Mouse (Mus musculus): ENCODE data around the gene Exoc6b. TPM values are rescaled to one million over a fixed set of nuclear protein-coding genes. Genes with fewer than 3 reads are reported as not detected.
A peak's percentile ranks its signal among the peaks of the same experiment; 100 is the strongest.

Gene Exoc6b
- polyA plus RNA-seq, 1 experiment, result 11.1 TPM

GRCm38 (mm10) chr6:84867114-84867513 lies 202.2 kb downstream of the Exoc6b start:
- no peak overlapping the region for H3K27ac ChIP-seq (replicated peaks; ENCODE audit: low read depth, low read length)
- H3K4me1 ChIP-seq (ENCODE audit: control insufficient read depth, insufficient read depth, insufficient read length, low read length), result no peaks in the 10 kb centered on the region
- no peak overlapping the region for H3K4me3 ChIP-seq (ENCODE audit: insufficient read depth, low read depth, low read length)

- no peaks in the 10 kb centered on the region for H3K4me1 ChIP-seq (ENCODE audit: control insufficient read depth, insufficient read depth, insufficient read length, low read length)
- no peak overlapping the region for H3K4me3 ChIP-seq (ENCODE audit: insufficient read depth, low read depth, low read length)
- no peak overlapping the region for H3K27ac ChIP-seq (replicated peaks; ENCODE audit: low read depth, low read length)
Observed at GRCm38 (mm10) chr6:84864625-84865024, 204.7 kb downstream of the Exoc6b start.

- Histone ChIP-seq H3K4me3 (ENCODE audit: insufficient read depth, low read depth, low read length) (no peak overlapping the region), H3K4me1 (ENCODE audit: control insufficient read depth, insufficient read depth, insufficient read length, low read length) (no peaks in the 10 kb centered on the region), H3K27ac (replicated peaks; ENCODE audit: low read depth, low read length) (no peak overlapping the region)
Observed at GRCm38 (mm10) chr6:84863816-84864375, 205.4 kb downstream of the Exoc6b start.

- no peak overlapping the region for H3K27ac ChIP-seq (replicated peaks; ENCODE audit: low read depth, low read length)
- H3K4me1 ChIP-seq (ENCODE audit: control insufficient read depth, insufficient read depth, insufficient read length, low read length), result no peaks in the 10 kb centered on the region
- no peak overlapping the region for H3K4me3 ChIP-seq (ENCODE audit: insufficient read depth, low read depth, low read length)
Observed at GRCm38 (mm10) chr6:84845665-84846064, 223.6 kb downstream of the Exoc6b start.

- Histone ChIP-seq H3K27ac (replicated peaks; ENCODE audit: low read depth, low read length) (no peak overlapping the region), H3K4me3 (ENCODE audit: insufficient read depth, low read depth, low read length) (no peak overlapping the region), H3K4me1 (ENCODE audit: control insufficient read depth, insufficient read depth, insufficient read length, low read length) (no peaks in the 10 kb centered on the region)
Observed at GRCm38 (mm10) chr6:84841138-84841537, 228.2 kb downstream of the Exoc6b start.

- H3K4me3 ChIP-seq (ENCODE audit: insufficient read depth, low read depth, low read length), result no peak overlapping the region
- H3K4me1 ChIP-seq (ENCODE audit: control insufficient read depth, insufficient read depth, insufficient read length, low read length), result no peaks in the 10 kb centered on the region
- H3K27ac ChIP-seq (replicated peaks; ENCODE audit: low read depth, low read length), result no peak overlapping the region
Observed at GRCm38 (mm10) chr6:84807546-84807945, 261.8 kb downstream of the Exoc6b start.

- Histone ChIP-seq H3K27ac (replicated peaks; ENCODE audit: low read depth, low read length) (no peak overlapping the region), H3K4me3 (ENCODE audit: insufficient read depth, low read depth, low read length) (no peak overlapping the region), H3K4me1 (ENCODE audit: control insufficient read depth, insufficient read depth, insufficient read length, low read length) (no peaks in the 10 kb centered on the region)
Observed at GRCm38 (mm10) chr6:84806132-84806730, 263.1 kb downstream of the Exoc6b start.

DNA sequence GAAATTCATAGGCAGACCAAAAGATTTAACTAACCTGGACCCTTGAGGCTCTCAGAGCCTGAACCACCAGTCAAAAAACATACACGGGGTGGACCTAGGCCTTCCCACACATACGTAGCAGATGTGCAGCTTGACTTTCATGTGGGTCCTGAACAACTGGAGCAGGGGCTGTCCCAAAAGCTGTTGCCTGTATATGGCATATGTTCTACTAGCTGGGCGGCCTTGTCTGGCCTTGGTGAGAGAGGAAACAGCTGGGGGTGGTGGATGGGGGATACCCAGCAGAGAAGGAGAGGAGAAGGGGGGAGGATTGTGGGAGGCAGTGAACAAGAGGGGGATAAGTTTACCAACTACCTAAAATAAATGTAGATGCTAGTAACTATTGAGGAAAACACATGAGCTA lies 270.6 kb downstream of the Exoc6b start:
- Histone ChIP-seq H3K4me1 (ENCODE audit: control insufficient read depth, insufficient read depth, insufficient read length, low read length) (peaks cover 4% of the 10 kb centered on the region; the same call in 1 of the 2 replicates), H3K4me3 (ENCODE audit: insufficient read depth, low read depth, low read length) (no peak overlapping the region), H3K27ac (replicated peaks; ENCODE audit: low read depth, low read length) (no peak overlapping the region)

DNA sequence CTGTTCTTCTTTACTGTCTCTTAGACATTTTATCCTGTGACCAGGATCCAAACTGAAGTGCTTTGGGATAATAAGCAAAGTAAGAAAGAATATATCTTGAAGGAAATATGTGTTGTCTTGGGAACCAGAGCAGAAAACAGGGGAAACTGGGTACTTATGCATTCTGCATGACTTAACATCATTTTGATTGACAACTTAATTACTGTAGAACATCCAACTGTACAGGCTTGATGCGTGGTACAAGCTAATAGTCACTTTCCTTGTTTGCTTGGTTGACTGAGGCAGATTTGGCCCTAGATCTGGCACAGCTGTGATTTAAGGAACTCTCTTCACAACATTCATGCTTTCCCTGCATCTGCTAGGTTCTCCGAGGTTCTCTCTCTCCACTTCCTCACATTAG lies 285.3 kb downstream of the Exoc6b start:
- H3K27ac ChIP-seq (replicated peaks; ENCODE audit: low read depth, low read length), result no peak overlapping the region
- H3K4me1 ChIP-seq (ENCODE audit: control insufficient read depth, insufficient read depth, insufficient read length, low read length), result 0 out of 2 replicates have a peak, but pooled peaks cover 2% of the 10 kb centered on the region
- no peak overlapping the region for H3K4me3 ChIP-seq (ENCODE audit: insufficient read depth, low read depth, low read length)

- no peak overlapping the region for H3K27ac ChIP-seq (replicated peaks; ENCODE audit: low read depth, low read length)
Observed at GRCm38 (mm10) chr6:84779987-84780386, 289.3 kb downstream of the Exoc6b start.

DNA sequence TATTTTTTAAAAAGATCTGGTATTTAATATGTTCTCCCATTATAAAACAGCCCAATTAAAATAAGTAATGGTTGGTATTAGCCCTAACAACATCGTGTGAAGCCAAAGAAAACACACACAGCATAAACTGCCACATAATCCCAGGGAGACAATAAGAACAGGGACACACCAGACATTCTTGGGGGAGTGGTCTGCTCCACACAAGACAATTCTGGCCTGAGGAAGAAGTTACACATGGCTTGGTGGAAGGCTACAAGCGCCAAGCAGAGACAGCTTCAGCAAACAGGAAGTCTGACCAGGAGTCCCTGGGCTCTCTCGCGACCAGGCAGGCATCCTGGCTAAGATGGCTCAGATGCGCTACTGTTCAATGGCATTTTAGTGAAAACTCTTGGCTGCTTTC lies 290.3 kb downstream of the Exoc6b start:
- H3K27ac ChIP-seq (replicated peaks; ENCODE audit: low read depth, low read length), result no peak overlapping the region
- no peak overlapping the region for H3K4me3 ChIP-seq (ENCODE audit: insufficient read depth, low read depth, low read length)
- 0 out of 2 replicates have a peak, but pooled peaks cover 2% of the 10 kb centered on the region for H3K4me1 ChIP-seq (ENCODE audit: control insufficient read depth, insufficient read depth, insufficient read length, low read length)

More at GRCm38 (mm10) chr6:84779987-84780386, 289.3 kb downstream of the Exoc6b start:
- 0 out of 2 replicates have a peak, but pooled peaks cover 2% of the 10 kb centered on the region for H3K4me1 ChIP-seq (ENCODE audit: control insufficient read depth, insufficient read depth, insufficient read length, low read length)
- H3K4me3 ChIP-seq (ENCODE audit: insufficient read depth, low read depth, low read length), result no peak overlapping the region

- H3K4me1 ChIP-seq (ENCODE audit: control insufficient read depth, insufficient read depth, insufficient read length, low read length), result 0 out of 2 replicates have a peak, but pooled peaks cover 2% of the 10 kb centered on the region
- no peak overlapping the region for H3K4me3 ChIP-seq (ENCODE audit: insufficient read depth, low read depth, low read length)
- no peak overlapping the region for H3K27ac ChIP-seq (replicated peaks; ENCODE audit: low read depth, low read length)
Observed at GRCm38 (mm10) chr6:84775908-84776307, 293.4 kb downstream of the Exoc6b start.

DNA sequence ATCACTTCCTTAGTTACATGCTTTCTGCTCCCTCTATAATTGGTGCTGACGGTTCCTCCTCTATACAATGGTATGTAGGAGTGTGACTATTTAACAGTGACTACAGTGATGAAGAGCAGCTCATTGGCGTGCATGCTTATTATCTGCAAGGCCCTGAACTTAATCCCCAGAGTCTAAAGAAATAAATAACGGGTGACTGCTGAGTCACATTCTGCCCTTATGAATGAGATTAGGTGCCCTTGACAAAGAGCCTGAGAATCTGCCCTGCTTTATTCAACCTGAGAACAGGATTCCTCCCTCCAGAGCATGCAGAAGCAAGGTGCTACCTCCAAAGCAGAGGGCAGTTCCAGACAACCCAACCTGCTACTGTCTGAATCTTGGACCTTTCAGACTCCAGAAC lies 314.0 kb downstream of the Exoc6b start:
- peaks cover 2% of the 10 kb centered on the region; the same call in 1 of the 2 replicates for H3K4me1 ChIP-seq (ENCODE audit: control insufficient read depth, insufficient read depth, insufficient read length, low read length)
- H3K27ac ChIP-seq (replicated peaks; ENCODE audit: low read depth, low read length), result no peak overlapping the region
- H3K4me3 ChIP-seq (ENCODE audit: insufficient read depth, low read depth, low read length), result no peak overlapping the region

DNA sequence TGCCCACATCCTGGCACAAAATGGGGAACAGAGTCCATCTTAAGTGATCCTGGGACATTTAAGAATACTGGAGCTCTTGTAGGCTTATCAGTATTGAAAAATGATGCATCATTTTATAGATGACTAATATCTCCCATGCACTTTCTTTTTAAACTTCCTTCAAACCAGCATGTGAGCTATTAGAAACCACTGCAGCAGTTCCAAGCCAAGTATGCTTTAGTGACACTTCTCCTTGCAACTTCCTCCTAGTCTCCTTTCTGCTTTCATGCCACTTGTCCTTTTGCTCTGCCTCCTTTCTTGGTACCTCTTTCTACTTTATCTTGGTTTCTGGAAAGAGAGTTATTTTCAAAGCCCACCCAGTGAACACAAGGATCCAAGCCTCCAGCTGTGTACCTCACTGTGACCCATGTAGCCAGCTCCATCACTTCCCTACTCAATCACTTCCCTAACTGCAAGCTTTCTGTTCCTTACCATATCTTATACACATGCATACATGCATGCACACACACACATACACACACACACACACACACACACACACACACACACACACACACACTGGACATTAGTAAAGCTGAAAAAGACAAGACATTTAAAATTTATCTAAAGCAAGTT lies 316.4 kb downstream of the Exoc6b start:
- H3K27ac ChIP-seq (replicated peaks; ENCODE audit: low read depth, low read length), result 0 out of 2 replicates have a peak overlapping the region, but pooled peaks have one; percentile 29
- H3K4me1 ChIP-seq (ENCODE audit: control insufficient read depth, insufficient read depth, insufficient read length, low read length), result peaks cover 2% of the 10 kb centered on the region; the same call in 1 of the 2 replicates
- no peak overlapping the region for H3K4me3 ChIP-seq (ENCODE audit: insufficient read depth, low read depth, low read length)

DNA sequence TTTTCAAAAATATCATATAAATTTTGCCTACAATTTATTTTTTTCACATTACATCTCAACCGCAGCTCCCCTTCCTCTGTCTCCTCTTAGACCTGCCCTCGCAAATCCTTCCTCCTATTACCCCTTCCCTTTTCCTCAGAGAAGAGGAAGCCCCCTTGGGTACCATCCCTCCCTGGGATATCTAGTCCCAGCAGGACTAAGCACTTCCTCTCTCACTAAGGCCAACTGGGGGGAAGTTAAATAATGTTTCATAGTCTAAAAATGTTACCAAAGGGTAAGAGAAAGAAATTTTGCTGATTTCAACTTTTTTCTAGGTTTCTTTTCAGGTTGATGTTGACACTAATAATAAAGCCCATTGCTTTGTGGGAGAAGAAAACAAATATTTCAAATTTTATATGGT lies 317.9 kb downstream of the Exoc6b start:
- H3K4me1 ChIP-seq (ENCODE audit: control insufficient read depth, insufficient read depth, insufficient read length, low read length), result peaks cover 2% of the 10 kb centered on the region; the same call in 1 of the 2 replicates
- H3K4me3 ChIP-seq (ENCODE audit: insufficient read depth, low read depth, low read length), result no peak overlapping the region
- H3K27ac ChIP-seq (replicated peaks; ENCODE audit: low read depth, low read length), result no peak overlapping the region
